Mouse (Mus musculus) bone marrow macrophage, adult 2 months (primary cell): ENCODE measurements around the gene Rimklb.

ENCODE experiments used
- CTCF ChIP-seq: IDR thresholded peaks from 2 replicates; pipeline ENCODE4 v1.5.1; 2012; ENCODE audit warnings: low read depth, mild to moderate bottlenecking, low read length, moderate library complexity
- POLR2A ChIP-seq: IDR thresholded peaks from 2 replicates; pipeline ENCODE4 v1.6.1; 2012; ENCODE audit warnings: mild to moderate bottlenecking, low read depth, low read length, borderline replicate concordance

GRCm38 (mm10) chr6:122517668-122518067 is 19.1 kb upstream of the Rimklb start:
- TF ChIP-seq POLR2A (no peak), CTCF (no peak)
